ENCODE assay signal across 19 mouse cellular contexts in the genomic region with DNA sequence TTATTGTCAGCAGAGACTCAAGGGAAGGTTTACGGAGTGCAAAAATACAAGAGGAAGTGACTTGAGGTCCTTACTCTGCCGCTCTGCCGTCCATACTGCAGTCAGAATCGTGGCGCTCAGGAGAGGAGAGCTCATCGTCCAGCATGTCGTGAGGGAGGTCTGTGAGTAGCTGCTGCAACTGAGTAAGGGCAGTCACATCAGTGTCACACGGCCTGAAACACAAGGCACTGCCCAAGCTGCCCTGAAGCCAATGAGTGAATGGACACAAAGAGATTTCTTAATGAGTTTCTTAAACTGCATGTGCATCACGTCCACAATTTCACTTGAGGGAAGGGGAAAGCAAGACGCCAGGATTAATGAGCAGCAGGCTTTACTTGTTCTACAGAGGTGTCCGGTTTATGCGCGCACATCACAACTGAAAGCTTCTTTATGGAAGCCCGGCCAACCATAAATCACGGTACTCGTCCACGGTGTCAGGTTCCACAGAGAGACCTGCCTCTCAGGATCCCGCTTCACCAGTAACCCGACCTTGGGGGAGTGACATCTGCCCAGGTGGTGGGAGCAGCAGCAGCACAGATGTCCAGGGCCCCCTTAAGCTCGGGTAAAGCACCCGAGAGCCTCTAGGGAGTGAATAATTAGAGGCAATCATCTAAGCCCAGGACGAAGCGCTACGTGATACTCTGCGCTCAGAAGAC. TPM values are rescaled to one million over a fixed set of nuclear protein-coding genes. Genes with fewer than 3 reads are reported as not detected.
A peak's percentile ranks its signal among the peaks of the same experiment; 100 is the strongest.
DNase-seq lines count a peak whose midpoint lies in the region; ATAC-seq and TF ChIP-seq lines count a peak whose summit lies in the region.
"Had no signal": no experiment of that assay in that cellular context is flagged by ENCODE, and none has a peak within 500 bp of the region (broad histone marks: within the 10 kb centered on the region; RNA-seq: fewer than 3 reads in every experiment).

No protein-coding gene starts in this region.

- DNase-seq in heart, adult 11 months, result peak; percentile 64
- no peak for DNase-seq in heart, adult 9 months (ENCODE audit: low spot score in 2 of 2)
- DNase-seq in midbrain, postnatal 0 days (ENCODE audit: low spot score), result no peak
- DNase-seq in limb, embryonic 10.5 days (ENCODE audit: low spot score), result peak; percentile 60
- peak; percentile 65 for DNase-seq in retina, postnatal 1 day
- DNase-seq in lung, postnatal 0 days (ENCODE audit: low spot score), result no peak
- DNase-seq in cerebellum, adult 8-10 months, result no peak
- DNase-seq: cerebellum, adult 18-20 months; heart, adult 2 months; heart, postnatal 4 days; kidney, adult 18-20 months; layer of hippocampus, postnatal 36 days; lung, adult 18-20 months; thymus, postnatal 36 days had no signal

- ATAC-seq in midbrain, embryonic 12.5 days (ENCODE audit: low FRiP score, low read depth), result no peak
- no peak for ATAC-seq in midbrain, postnatal 0 days (ENCODE audit: low FRiP score)
- no peak for ATAC-seq in lung, postnatal 0 days

- WGBS in midbrain, embryonic 12.5 days, result 54% methylated on average over 25 of the region's 25 CpGs
- WGBS in midbrain, postnatal 0 days, result 46% methylated on average over 25 of the region's 25 CpGs
- 51% methylated on average over 25 of the region's 25 CpGs for WGBS in limb, embryonic 10.5 days
- WGBS in lung, postnatal 0 days, result 71% methylated on average over 25 of the region's 25 CpGs

- no peaks in the 10 kb centered on the region for H3K27me3 ChIP-seq in midbrain, embryonic 12.5 days
- H3K27me3 ChIP-seq in midbrain, postnatal 0 days (ENCODE audit: insufficient read depth, low read length), result no peaks in the 10 kb centered on the region
- no peaks in the 10 kb centered on the region for H3K27me3 ChIP-seq in limb, embryonic 10.5 days (ENCODE audit: low read depth, poor library complexity, severe bottlenecking)
- H3K27me3 ChIP-seq in lung, postnatal 0 days (replicated peaks; ENCODE audit: insufficient read depth, low read length), result no peaks in the 10 kb centered on the region
- H3K27me3 ChIP-seq: limb, embryonic 13.5 days; megakaryocyte, embryonic 14.5 days; stomach, embryonic 15.5 days had no signal

- no peak for TF ChIP-seq EP300 in lung, postnatal 0 days (IDR thresholded peaks at IDR 0.05)

- no peak overlapping the region for H3K9ac ChIP-seq in midbrain, embryonic 12.5 days (replicated peaks)
- no peak overlapping the region for H3K9ac ChIP-seq in midbrain, postnatal 0 days (replicated peaks; ENCODE audit: low read length, poor library complexity, severe bottlenecking)
- no peak overlapping the region for H3K9ac ChIP-seq in lung, postnatal 0 days (replicated peaks; ENCODE audit: low read depth)
- H3K9ac ChIP-seq: limb, embryonic 13.5 days; stomach, embryonic 15.5 days had no signal

- no peak overlapping the region for H3K4me3 ChIP-seq in midbrain, embryonic 12.5 days
- no peak overlapping the region for H3K4me3 ChIP-seq in midbrain, postnatal 0 days (ENCODE audit: low read depth, low read length)
- H3K4me3 ChIP-seq in limb, embryonic 10.5 days, result no peak overlapping the region
- H3K4me3 ChIP-seq in lung, postnatal 0 days (ENCODE audit: low read depth, low read length), result no peak overlapping the region
- H3K4me3 ChIP-seq: heart, adult 2 months; limb, embryonic 13.5 days; megakaryocyte, embryonic 14.5 days; stomach, embryonic 15.5 days had no signal

- no peak overlapping the region for H3K27ac ChIP-seq in midbrain, embryonic 12.5 days (replicated peaks)
- no peak overlapping the region for H3K27ac ChIP-seq in midbrain, postnatal 0 days (ENCODE audit: low read depth, low read length)
- 0 out of 2 replicates have a peak overlapping the region, but pooled peaks have one; percentile 9 for H3K27ac ChIP-seq in limb, embryonic 10.5 days
- H3K27ac ChIP-seq in lung, postnatal 0 days (ENCODE audit: low read length), result no peak overlapping the region
- H3K27ac ChIP-seq: heart, adult 2 months; limb, embryonic 13.5 days; stomach, embryonic 15.5 days had no signal

- no peaks in the 10 kb centered on the region for H3K9me3 ChIP-seq in midbrain, embryonic 12.5 days
- H3K9me3 ChIP-seq in midbrain, postnatal 0 days (ENCODE audit: low read length), result no peaks in the 10 kb centered on the region
- no peaks in the 10 kb centered on the region for H3K9me3 ChIP-seq in limb, embryonic 10.5 days (replicated peaks)
- no peaks in the 10 kb centered on the region for H3K9me3 ChIP-seq in lung, postnatal 0 days (ENCODE audit: low read length)
- H3K9me3 ChIP-seq: G1E; limb, embryonic 13.5 days; megakaryocyte, embryonic 14.5 days; stomach, embryonic 15.5 days had no signal

- peaks cover 21% of the 10 kb centered on the region for H3K4me1 ChIP-seq in midbrain, embryonic 12.5 days
- H3K4me1 ChIP-seq in midbrain, postnatal 0 days (ENCODE audit: insufficient read depth, low read length), result no peaks in the 10 kb centered on the region
- peaks cover 28% of the 10 kb centered on the region for H3K4me1 ChIP-seq in limb, embryonic 10.5 days
- H3K4me1 ChIP-seq in lung, postnatal 0 days (ENCODE audit: insufficient read depth, low read depth, low read length), result peaks cover 4% of the 10 kb centered on the region; the same call in 1 of the 2 replicates

- H3K4me2 ChIP-seq in midbrain, embryonic 12.5 days (replicated peaks), result peak overlapping the region; percentile 13; the same call in 1 of the 2 replicates
- H3K4me2 ChIP-seq in midbrain, postnatal 0 days (ENCODE audit: low read depth, low read length, poor library complexity, severe bottlenecking), result no peak overlapping the region
- no peak overlapping the region for H3K4me2 ChIP-seq in lung, postnatal 0 days (replicated peaks; ENCODE audit: low read depth, low read length)
- H3K4me2 ChIP-seq: limb, embryonic 13.5 days; stomach, embryonic 15.5 days had no signal

- peaks cover 37% of the 10 kb centered on the region for H3K36me3 ChIP-seq in midbrain, embryonic 12.5 days
- peaks cover 4% of the 10 kb centered on the region; the same call in 1 of the 2 replicates for H3K36me3 ChIP-seq in midbrain, postnatal 0 days (ENCODE audit: insufficient read depth, low read length)
- peaks cover 58% of the 10 kb centered on the region for H3K36me3 ChIP-seq in limb, embryonic 10.5 days
- H3K36me3 ChIP-seq in lung, postnatal 0 days (ENCODE audit: insufficient read depth, low read length), result peaks cover 4% of the 10 kb centered on the region; the same call in 1 of the 2 replicates

- no peak for TF ChIP-seq CTCF in midbrain, postnatal 0 days (IDR thresholded peaks at IDR 0.05)
- no peak for TF ChIP-seq CTCF in lung, postnatal 0 days (IDR thresholded peaks at IDR 0.05)

RNA-seq across cellular contexts. Expression of a gene that starts 4.6 kb away (rescaled TPM):
- 8.8 and 9.5 TPM in 2 replicates for polyA plus RNA-seq in midbrain, embryonic 12.5 days (2016; fragmentation: Nextera tagmentation; extraction: Ambion mirVana)
- 1.0 and 2.7 TPM in 2 replicates for total RNA-seq in midbrain, postnatal 0 days (2014; rRNA removed)
- 1.0 and 1.1 TPM in 2 replicates for polyA plus RNA-seq in midbrain, postnatal 0 days (2015; fragmentation: Nextera tagmentation; extraction: Ambion mirVana)
- 10.0 and 11.1 TPM in 2 replicates for polyA plus RNA-seq in limb, embryonic 10.5 days (2016; fragmentation: Nextera tagmentation; extraction: Ambion mirVana)
- polyA plus RNA-seq in lung, postnatal 0 days (2015; fragmentation: Nextera tagmentation; extraction: Ambion mirVana), result 1.3 and 1.8 TPM in 2 replicates

RNA-seq across cellular contexts. Expression of a gene that starts 52.5 kb away (rescaled TPM):
- polyA plus RNA-seq in midbrain, embryonic 12.5 days (2016; fragmentation: Nextera tagmentation; extraction: Ambion mirVana), result 298 and 327 TPM in 2 replicates
- total RNA-seq in midbrain, postnatal 0 days (2014; rRNA removed), result 428 and 544 TPM in 2 replicates
- polyA plus RNA-seq in midbrain, postnatal 0 days (2015; fragmentation: Nextera tagmentation; extraction: Ambion mirVana), result 421 and 465 TPM in 2 replicates
- 106 and 135 TPM in 2 replicates for polyA plus RNA-seq in limb, embryonic 10.5 days (2016; fragmentation: Nextera tagmentation; extraction: Ambion mirVana)
- 91.4 and 104 TPM in 2 replicates for polyA plus RNA-seq in lung, postnatal 0 days (2015; fragmentation: Nextera tagmentation; extraction: Ambion mirVana)
- polyA plus RNA-seq: G1E had no signal

Comparison
In these comparisons a context has a peak if more than half of its experiments do, and no peak if none do; other contexts are left out.
1. DNase-seq: peak in heart, adult 11 months (single experiment), limb, embryonic 10.5 days (single experiment) and retina, postnatal 1 day (single experiment); none in heart, adult 9 months (0 of 2), midbrain, postnatal 0 days (single experiment), lung, postnatal 0 days (single experiment) and cerebellum, adult 8-10 months (single experiment).